Mouse (Mus musculus) T-helper 1 cell (primary cell): ENCODE data around the gene Pheta1.

Experiments used
- in situ Hi-C: fragments of 300-600 bp; cut with MboI, MseI; formaldehyde crosslinking; loops from one replicate; pipeline ENCODE4 v1.15.1; 2025; ENCODE audit warnings: high pct_unique_total_duplicates

The Pheta1 gene

GRCm38 (mm10) chr5:121843138-121843905, 5.5 kb upstream of the Pheta1 start:
- in situ Hi-C loops = no loop called here

DNA sequence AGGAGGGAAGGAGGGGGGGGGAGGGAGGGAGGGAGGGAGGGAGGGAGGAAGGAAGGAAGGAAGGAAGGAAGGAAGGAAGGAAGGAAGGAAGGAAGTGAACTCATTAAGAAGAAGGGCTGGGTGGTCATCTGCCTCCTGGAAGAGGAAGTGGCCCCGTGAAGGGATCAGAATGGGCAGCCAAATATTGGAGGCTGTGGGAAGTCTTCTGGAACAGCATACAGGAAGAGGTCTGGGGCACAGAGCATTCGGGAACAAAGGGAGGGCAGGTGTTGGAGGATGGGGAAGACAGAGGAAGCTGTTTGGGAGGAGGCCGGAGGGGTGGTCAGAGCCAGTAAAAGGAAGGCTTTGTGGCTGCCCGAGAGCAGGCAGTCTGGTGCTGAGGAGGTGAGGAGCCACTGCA, 3.4 kb upstream of the Pheta1 start:
- in situ Hi-C loops = loop anchor here (5.0 kb wide), 1 partner anchor 33 kb away; no protein-coding TSS in a partner anchor

DNA sequence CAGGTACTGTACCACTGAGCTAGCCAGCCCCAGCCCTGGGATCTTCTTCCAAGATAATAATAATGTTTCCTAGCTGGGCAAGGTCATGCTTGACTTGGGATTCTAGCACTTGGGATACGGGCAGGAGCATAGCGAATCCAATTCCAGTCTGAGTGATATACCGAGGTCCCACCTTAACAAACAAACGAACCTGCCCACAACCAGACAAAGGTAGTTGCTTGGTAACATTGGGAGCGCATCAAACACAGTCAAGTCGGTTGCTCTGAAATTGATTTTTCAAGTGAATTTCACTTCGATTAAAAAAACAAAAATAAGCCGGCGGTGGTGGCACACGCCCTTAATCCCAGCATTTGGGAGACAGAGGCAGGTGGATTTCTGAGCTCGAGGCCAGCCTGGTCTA, 2.5 kb upstream of the Pheta1 start:
- in situ Hi-C loops = loop anchor here (5.0 kb wide), 1 partner anchor 34 kb away; no protein-coding TSS in a partner anchor

- in situ Hi-C loops = loop anchor here (5.0 kb wide), 1 partner anchor 35 kb away; no protein-coding TSS in a partner anchor
Measured at GRCm38 (mm10) chr5:121847269-121847668, 1.5 kb upstream of the Pheta1 start.

- in situ Hi-C loops = loop anchor here (5.0 kb wide), 1 partner anchor 36 kb away; no protein-coding TSS in a partner anchor
Measured at GRCm38 (mm10) chr5:121848035-121848519, 707 bp upstream of the Pheta1 start.

- in situ Hi-C loops = loop anchor here (5.0 kb wide), 1 partner anchor 37 kb away; no protein-coding TSS in a partner anchor
Measured at GRCm38 (mm10) chr5:121849478-121850349, 930 bp downstream of the Pheta1 start.

GRCm38 (mm10) chr5:121853368-121854051, 4.7 kb downstream of the Pheta1 start:
- in situ Hi-C loops = no loop called here

GRCm38 (mm10) chr5:121854768-121855167, 6.0 kb downstream of the Pheta1 start:
- in situ Hi-C loops = no loop called here

DNA sequence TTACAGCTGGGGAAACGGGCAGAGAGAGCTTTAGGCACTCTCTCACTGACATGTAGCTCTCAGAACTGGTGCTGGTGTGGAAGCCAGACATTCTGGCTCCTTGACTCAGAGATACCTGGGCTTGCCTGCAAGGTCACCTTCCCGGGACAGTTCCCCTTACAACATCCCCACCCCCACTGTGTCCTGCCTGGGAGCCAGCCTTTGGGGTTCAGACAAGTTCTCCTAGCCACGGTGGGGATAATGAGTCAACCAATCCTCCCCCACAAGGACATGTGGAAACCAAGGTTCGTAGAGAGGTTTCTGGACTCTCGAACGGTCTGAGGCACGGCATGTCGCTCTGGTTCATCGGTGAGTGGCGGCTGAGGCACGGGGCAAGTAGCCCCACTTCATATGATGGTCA, 8.0 kb downstream of the Pheta1 start:
- in situ Hi-C loops = no loop called here

- in situ Hi-C loops = no loop called here
Measured at GRCm38 (mm10) chr5:121858427-121858826, 9.6 kb downstream of the Pheta1 start.

DNA sequence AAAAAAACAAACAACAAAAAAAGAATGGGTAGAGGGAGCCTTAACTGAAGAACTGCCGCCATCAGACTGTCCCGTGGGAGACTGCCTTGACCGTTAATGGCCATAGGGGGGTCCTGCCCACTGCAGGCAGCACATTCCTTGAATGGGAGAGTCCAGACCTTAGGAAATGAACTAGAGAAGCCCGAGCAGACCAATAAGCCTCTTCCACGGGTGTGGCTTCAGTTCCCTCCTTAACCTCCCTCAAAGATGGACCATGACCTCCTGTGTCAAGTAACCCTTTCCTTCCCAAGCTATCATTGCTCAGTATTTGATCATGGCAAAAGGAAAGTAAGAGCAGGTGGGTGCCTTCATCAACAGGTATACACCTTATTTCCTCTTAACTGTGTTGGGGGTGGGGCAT, 13.2 kb downstream of the Pheta1 start:
- in situ Hi-C loops = no loop called here

GRCm38 (mm10) chr5:121864330-121864729, 15.5 kb downstream of the Pheta1 start:
- in situ Hi-C loops = no loop called here

GRCm38 (mm10) chr5:121867963-121868362, 19.2 kb downstream of the Pheta1 start:
- in situ Hi-C loops = no loop called here

- in situ Hi-C loops = no loop called here
Measured at GRCm38 (mm10) chr5:121870832-121871231, 22.0 kb downstream of the Pheta1 start.

DNA sequence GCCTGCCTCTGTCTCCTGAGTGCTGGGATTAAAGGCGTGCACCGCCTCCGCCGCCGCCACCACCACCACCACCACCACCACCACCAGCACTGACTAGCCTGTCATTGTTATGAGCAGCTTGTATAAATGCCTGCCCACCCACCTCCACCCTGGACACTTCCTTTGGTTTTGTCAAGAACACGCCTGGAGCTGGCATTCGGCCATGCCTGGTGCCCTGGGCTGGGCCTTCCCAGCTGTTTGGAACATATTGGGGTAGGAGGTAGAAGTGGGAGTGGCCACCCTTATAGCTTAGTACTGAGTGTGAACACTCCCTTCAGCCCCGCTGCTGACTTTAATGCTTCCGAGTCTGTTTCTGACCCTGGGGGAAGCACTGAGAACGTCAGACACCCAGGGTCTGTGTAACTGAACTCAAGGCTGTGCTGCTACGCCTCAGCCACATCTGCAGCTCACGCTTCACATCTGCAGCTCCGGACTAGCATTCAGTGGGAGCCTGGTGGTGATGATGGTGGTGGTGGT, 22.8 kb downstream of the Pheta1 start:
- in situ Hi-C loops = no loop called here

DNA sequence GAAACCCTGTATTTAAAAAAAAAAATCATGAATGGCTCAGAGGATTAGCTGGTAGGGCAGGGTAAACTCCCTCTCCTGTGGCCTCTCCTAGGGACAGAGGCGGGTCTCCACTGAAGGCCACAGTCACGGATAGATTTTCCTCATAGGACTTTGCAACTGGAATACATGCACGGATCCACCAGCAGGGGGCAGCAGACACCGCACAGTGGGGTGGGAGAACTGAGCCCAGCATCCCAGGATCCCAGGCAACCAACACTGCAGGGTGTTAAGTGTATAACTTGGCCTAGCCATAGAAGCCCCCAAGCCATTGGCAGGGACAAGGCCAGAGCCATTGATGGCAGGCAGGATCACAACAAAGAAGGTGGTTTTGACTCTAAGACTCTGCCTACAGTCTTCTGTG, 23.4 kb downstream of the Pheta1 start:
- in situ Hi-C loops = no loop called here

DNA sequence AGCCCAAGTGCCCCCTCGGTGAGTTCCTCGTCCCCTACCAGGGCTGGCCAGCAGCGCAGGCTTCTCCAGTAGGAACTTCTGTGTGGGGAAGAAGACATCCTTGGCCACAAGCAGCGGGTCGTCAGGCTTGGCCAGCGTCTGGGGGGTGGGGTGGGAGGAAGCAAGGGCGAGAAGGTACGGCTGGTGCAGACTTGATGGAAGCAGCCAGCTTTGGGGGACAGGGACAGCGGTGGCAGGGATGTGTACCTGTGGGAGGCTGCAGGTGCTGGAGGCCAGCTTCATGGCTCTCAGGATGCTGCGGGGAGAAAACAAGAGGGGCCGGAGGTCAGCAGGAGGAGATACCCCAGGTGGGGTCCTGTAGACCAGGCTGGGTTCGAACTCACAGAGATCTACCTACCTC, 26.3 kb downstream of the Pheta1 start:
- in situ Hi-C loops = no loop called here

DNA sequence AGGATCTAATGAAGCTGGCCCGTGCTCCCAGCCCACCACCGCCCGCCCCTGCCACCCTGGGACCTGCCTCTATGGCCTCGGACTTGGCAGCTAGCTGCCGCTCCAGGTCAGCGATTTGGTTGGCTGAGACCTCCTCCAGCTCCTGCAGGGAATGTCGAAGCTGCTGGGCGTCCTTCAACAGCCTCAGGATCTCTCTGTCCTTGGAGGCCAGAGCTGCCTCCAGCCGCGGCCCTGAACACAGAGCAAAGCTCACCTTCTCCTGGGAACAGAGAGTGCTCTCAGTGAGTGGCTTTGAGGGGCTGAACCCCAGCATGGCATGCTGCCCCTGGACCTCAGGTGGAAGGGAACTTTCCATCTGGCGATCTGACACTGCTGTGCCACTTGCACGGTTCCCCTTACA, 28.1 kb downstream of the Pheta1 start:
- in situ Hi-C loops = no loop called here

DNA sequence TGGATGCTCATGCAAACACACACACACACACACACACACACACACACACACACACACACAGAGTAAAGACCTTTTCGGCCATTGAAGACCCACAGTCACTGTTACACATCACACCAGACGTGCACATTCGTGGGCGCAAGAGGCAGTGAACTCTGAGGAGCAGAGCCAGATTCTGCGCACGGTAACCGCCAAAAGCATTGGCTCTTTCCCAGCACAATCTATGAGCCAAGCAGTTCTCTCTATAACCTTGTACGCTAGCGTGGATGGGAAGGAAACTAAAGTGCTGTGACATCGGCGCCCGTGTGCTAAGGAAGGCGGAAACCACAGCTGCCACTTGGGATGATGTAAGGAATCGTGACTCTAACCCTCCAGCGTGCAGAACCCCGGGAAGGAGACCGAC, 29.9 kb downstream of the Pheta1 start:
- in situ Hi-C loops = no loop called here

GRCm38 (mm10) chr5:121879211-121879610, 30.4 kb downstream of the Pheta1 start:
- in situ Hi-C loops = no loop called here

DNA sequence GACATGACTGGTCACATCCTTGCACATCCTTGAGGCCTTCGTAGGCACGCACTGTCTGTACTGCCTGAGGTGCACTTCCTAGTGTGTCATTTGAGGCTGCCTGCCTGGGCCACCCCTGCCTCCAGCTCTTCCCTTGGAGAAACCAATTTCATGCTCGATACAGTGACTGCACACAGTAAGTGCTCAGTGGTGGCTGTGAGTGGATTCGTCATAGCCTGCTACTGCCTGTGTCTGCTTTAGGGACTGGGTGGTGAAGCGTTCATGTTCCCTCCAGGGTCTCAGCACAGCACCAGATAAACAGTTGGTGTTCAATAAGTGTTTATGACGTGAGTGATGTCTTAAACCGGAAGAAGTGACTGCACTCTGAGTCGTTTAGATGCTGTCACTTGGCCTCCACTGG, 34.6 kb downstream of the Pheta1 start:
- in situ Hi-C loops = no loop called here

DNA sequence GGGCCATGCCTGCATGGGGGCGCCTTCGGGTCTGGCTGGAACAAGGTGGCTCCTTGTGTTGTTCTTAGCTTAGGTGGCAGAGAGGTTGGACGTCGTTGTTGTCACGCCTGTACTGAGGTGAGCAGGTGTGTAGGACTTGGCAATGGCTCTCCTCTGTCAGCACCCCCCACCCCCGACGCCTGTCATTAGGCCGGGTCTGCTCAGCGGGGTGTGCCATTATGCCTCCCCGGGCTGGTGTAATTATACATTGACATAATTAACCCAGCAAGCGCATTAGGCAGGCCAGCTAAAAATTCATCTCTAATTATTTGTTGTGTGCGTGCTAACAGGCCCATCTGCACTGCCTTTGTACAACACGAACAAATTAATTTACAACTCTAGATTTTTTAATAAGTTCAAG, 40.6 kb downstream of the Pheta1 start:
- in situ Hi-C loops = no loop called here
